Mouse (Mus musculus) thymus, postnatal 14 days (tissue): ENCODE data around the gene BC005624.
"Not testable (repeated sequence)": the region's sequence is repeated elsewhere in the genome, so short reads cannot be mapped to it uniquely, and the experiment has no call there.

Source experiments
- DNase-seq: peaks from one replicate; pipeline ENCODE4 v3.0.0; 2021

BC005624 gene

GRCm38 (mm10) chr2:30967352-30968327, 14.4 kb downstream of the BC005624 start, which contains the start of gene Tor1a:
Tor1a (minus strand) TSS chr2:30967933.
- peak; percentile 90 for DNase-seq

- DNase-seq, result no peak
Measured at GRCm38 (mm10) chr2:30966826-30967225, 15.2 kb downstream of the BC005624 start.

- DNase-seq, result no peak
Measured at GRCm38 (mm10) chr2:30965627-30966026, 16.4 kb downstream of the BC005624 start.

- DNase-seq, result no peak
Measured at GRCm38 (mm10) chr2:30962570-30963254, 19.3 kb downstream of the BC005624 start.

- no peak for DNase-seq
Measured at GRCm38 (mm10) chr2:30959856-30960255, 22.1 kb downstream of the BC005624 start.

GRCm38 (mm10) chr2:30958726-30959125, 23.3 kb downstream of the BC005624 start:
- no peak for DNase-seq

- no peak for DNase-seq
Measured at GRCm38 (mm10) chr2:30957511-30957910, 24.5 kb downstream of the BC005624 start.

- DNase-seq, result no peak
Measured at GRCm38 (mm10) chr2:30954797-30955196, 27.2 kb downstream of the BC005624 start.

- DNase-seq, result peak; percentile 89
Measured at GRCm38 (mm10) chr2:30952824-30953490, 29.0 kb downstream of the BC005624 start, which contains the start of gene Tor1b. Tor1b (plus strand) TSS chr2:30952959.

GRCm38 (mm10) chr2:30952457-30952823, 29.6 kb downstream of the BC005624 start:
- no peak for DNase-seq

- DNase-seq, result peak; percentile 77
Measured at GRCm38 (mm10) chr2:30942603-30943011, 39.4 kb downstream of the BC005624 start.

GRCm38 (mm10) chr2:30942116-30942515, 39.9 kb downstream of the BC005624 start:
- DNase-seq, result not testable (repeated sequence)

GRCm38 (mm10) chr2:30941586-30941985, 40.4 kb downstream of the BC005624 start:
- DNase-seq, result no peak

GRCm38 (mm10) chr2:30938574-30938991, 43.4 kb downstream of the BC005624 start:
- DNase-seq, result no peak

- DNase-seq, result no peak
Measured at GRCm38 (mm10) chr2:30937731-30938130, 44.3 kb downstream of the BC005624 start.

- no peak for DNase-seq
Measured at GRCm38 (mm10) chr2:30936808-30937207, 45.2 kb downstream of the BC005624 start.

- peak; percentile 73 for DNase-seq
Measured at GRCm38 (mm10) chr2:30933917-30934450, 48.0 kb downstream of the BC005624 start.

- no peak for DNase-seq
Measured at GRCm38 (mm10) chr2:30933032-30933431, 49.0 kb downstream of the BC005624 start.

GRCm38 (mm10) chr2:30931922-30932321, 50.1 kb downstream of the BC005624 start:
- DNase-seq, result no peak

- DNase-seq, result not testable (repeated sequence)
Measured at GRCm38 (mm10) chr2:30930846-30931245, 51.2 kb downstream of the BC005624 start.

GRCm38 (mm10) chr2:30929483-30930045, 52.4 kb downstream of the BC005624 start, which contains the start of gene Ptges:
Ptges (minus strand) TSS chr2:30929863.
- peak; percentile 62 for DNase-seq

GRCm38 (mm10) chr2:30928893-30929482, 53.0 kb downstream of the BC005624 start:
- DNase-seq, result no peak
